ENCODE assay signal across 19 mouse cellular contexts in genomic region chr7:82720906-82721305, GRCm38 (mm10).
DNase-seq lines count a peak whose midpoint lies in the region; ATAC-seq lines count a peak whose summit lies in the region.
"Had no signal": no experiment of that assay in that cellular context is flagged by ENCODE, and none has a peak within 500 bp of the region (broad histone marks: within the 10 kb centered on the region; RNA-seq: fewer than 3 reads in every experiment).

No protein-coding gene starts in this region.

- no peak overlapping the region for H3K27ac ChIP-seq in heart, embryonic 11.5 days (ENCODE audit: low read depth, low read length)
- no peak overlapping the region for H3K27ac ChIP-seq in neural tube, embryonic 11.5 days (ENCODE audit: low read depth, low read length)
- no peak overlapping the region for H3K27ac ChIP-seq in neural tube, embryonic 15.5 days (replicated peaks)
- H3K27ac ChIP-seq: hindbrain, embryonic 15.5 days; liver, embryonic 13.5 days; neural tube, embryonic 12.5 days had no signal

- no peak overlapping the region for H3K4me3 ChIP-seq in heart, embryonic 11.5 days (ENCODE audit: low read depth, low read length)
- H3K4me3 ChIP-seq in neural tube, embryonic 11.5 days (ENCODE audit: low read depth, low read length) = no peak overlapping the region
- H3K4me3 ChIP-seq in neural tube, embryonic 15.5 days (replicated peaks) = no peak overlapping the region
- H3K4me3 ChIP-seq: erythroblast, embryonic 14.5 days; hindbrain, embryonic 15.5 days; liver, embryonic 13.5 days; neural tube, embryonic 12.5 days had no signal

- peaks cover 31% of the 10 kb centered on the region for H3K4me1 ChIP-seq in heart, embryonic 11.5 days (ENCODE audit: control insufficient read depth, insufficient read depth, low read length)
- H3K4me1 ChIP-seq in neural tube, embryonic 11.5 days (ENCODE audit: control insufficient read depth, insufficient read depth, low read length) = peaks cover 17% of the 10 kb centered on the region
- peaks cover 11% of the 10 kb centered on the region for H3K4me1 ChIP-seq in neural tube, embryonic 15.5 days

- intact Hi-C loops in heart, postnatal 14 days (cut with DNase I) = no loop called here
- intact Hi-C loops in left cerebral cortex, postnatal 14 days (cut with DNase I) = no loop called here

- DNase-seq in heart, postnatal 14 days = no peak
- DNase-seq in neural tube, embryonic 11.5 days (ENCODE audit: low spot score) = peak; percentile 21
- no peak for DNase-seq in left cerebral cortex, postnatal 14 days (ENCODE audit: low spot score in 2 of 2)
- DNase-seq in lung, postnatal 36 days = no peak
- DNase-seq: adrenal gland, postnatal 25 days; cerebellum, postnatal 10 days; forebrain, postnatal 0 days; gastrocnemius, postnatal 36 days; kidney, adult 18-20 months; liver, embryonic 13.5 days; lung, postnatal 14 days; midbrain, embryonic 14.5 days; thymus, postnatal 4 days had no signal

- peak overlapping the region; percentile 35; the same call in 1 of the 2 replicates for H3K4me2 ChIP-seq in heart, embryonic 11.5 days
- H3K4me2 ChIP-seq in neural tube, embryonic 11.5 days (ENCODE audit: low read depth) = no peak overlapping the region
- H3K4me2 ChIP-seq in neural tube, embryonic 15.5 days = no peak overlapping the region
- H3K4me2 ChIP-seq: hindbrain, embryonic 15.5 days; liver, embryonic 13.5 days; neural tube, embryonic 12.5 days had no signal

- H3K9me3 ChIP-seq in heart, embryonic 11.5 days (replicated peaks; ENCODE audit: control insufficient read depth, low read length) = no peaks in the 10 kb centered on the region
- H3K9me3 ChIP-seq in neural tube, embryonic 11.5 days (ENCODE audit: control insufficient read depth, low read length) = no peaks in the 10 kb centered on the region
- H3K9me3 ChIP-seq in neural tube, embryonic 15.5 days (replicated peaks) = no peaks in the 10 kb centered on the region
- H3K9me3 ChIP-seq: hindbrain, embryonic 15.5 days; liver, embryonic 13.5 days; neural tube, embryonic 12.5 days had no signal

- H3K36me3 ChIP-seq in heart, embryonic 11.5 days (ENCODE audit: control insufficient read depth, insufficient read depth, low read length) = no peaks in the 10 kb centered on the region
- H3K36me3 ChIP-seq in neural tube, embryonic 11.5 days (ENCODE audit: control insufficient read depth, insufficient read depth, low read length) = no peaks in the 10 kb centered on the region
- no peaks in the 10 kb centered on the region for H3K36me3 ChIP-seq in neural tube, embryonic 15.5 days
- H3K36me3 ChIP-seq: hindbrain, embryonic 15.5 days; liver, embryonic 13.5 days; neural tube, embryonic 12.5 days had no signal

- 16% methylated on average over 7 of the region's 7 CpGs for WGBS in heart, embryonic 11.5 days (ENCODE audit: insufficient replicate concordance)
- WGBS in neural tube, embryonic 11.5 days = 49% methylated on average over 7 of the region's 7 CpGs
- 50% methylated on average over 7 of the region's 7 CpGs for whole genome bisulfite sequencing in neural tube, embryonic 15.5 days

- no peak for ATAC-seq in heart, embryonic 11.5 days (replicated peaks; ENCODE audit: insufficient number of reproducible peaks, low FRiP score, low TSS enrichment)
- no peak for ATAC-seq in neural tube, embryonic 11.5 days (ENCODE audit: insufficient read depth, low FRiP score, low TSS enrichment)
- no peak for ATAC-seq in neural tube, embryonic 15.5 days (ENCODE audit: low FRiP score)
- 0 out of 4 replicates have a peak, but pooled peaks have one; percentile 14 to 20 for ATAC-seq in hematopoietic stem cell, adult 5-6 weeks (replicated peaks in 1 of 2; ENCODE audit: insufficient read depth in 1 of 2, low FRiP score in 2 of 2, low TSS enrichment in 1 of 2, low read depth in 1 of 2, poor library complexity in 2 of 2, severe bottlenecking in 2 of 2)
- ATAC-seq: forebrain, postnatal 0 days had no signal

- H3K27me3 ChIP-seq in heart, embryonic 11.5 days (ENCODE audit: control insufficient read depth, insufficient read depth, low read length) = no peaks in the 10 kb centered on the region
- no peaks in the 10 kb centered on the region for H3K27me3 ChIP-seq in neural tube, embryonic 11.5 days (ENCODE audit: control insufficient read depth, insufficient read depth, low read length)
- no peaks in the 10 kb centered on the region for H3K27me3 ChIP-seq in neural tube, embryonic 15.5 days (replicated peaks)
- H3K27me3 ChIP-seq: hindbrain, embryonic 15.5 days; liver, embryonic 13.5 days; neural tube, embryonic 12.5 days had no signal

- H3K9ac ChIP-seq in heart, embryonic 11.5 days (ENCODE audit: low read depth, low read length) = no peak overlapping the region
- no peak overlapping the region for H3K9ac ChIP-seq in neural tube, embryonic 11.5 days (ENCODE audit: low read length)
- no peak overlapping the region for H3K9ac ChIP-seq in neural tube, embryonic 15.5 days (replicated peaks)
- H3K9ac ChIP-seq: forebrain, postnatal 0 days; hindbrain, embryonic 15.5 days; liver, embryonic 13.5 days; neural tube, embryonic 12.5 days had no signal

Comparison
In these comparisons a context has a peak if more than half of its experiments do, and no peak if none do; other contexts are left out.
1. ATAC-seq: peak in hematopoietic stem cell, adult 5-6 weeks (2 of 2); none in heart, embryonic 11.5 days (single experiment), neural tube, embryonic 11.5 days (single experiment) and neural tube, embryonic 15.5 days (single experiment).